Mouse (Mus musculus) liver, embryonic 14.5 days (tissue): ENCODE measurements around the gene Jund.

ENCODE experiments used
- CTCF ChIP-seq: IDR thresholded peaks from 2 replicates; pipeline ENCODE4 v1.5.1; 2016; ENCODE audit warnings: antibody characterized with exemption, low read depth, control low read depth
- EP300 ChIP-seq: IDR thresholded peaks from 2 replicates; pipeline ENCODE4 v1.6.1; 2016; ENCODE audit warnings: antibody characterized with exemption, low read depth

DNA sequence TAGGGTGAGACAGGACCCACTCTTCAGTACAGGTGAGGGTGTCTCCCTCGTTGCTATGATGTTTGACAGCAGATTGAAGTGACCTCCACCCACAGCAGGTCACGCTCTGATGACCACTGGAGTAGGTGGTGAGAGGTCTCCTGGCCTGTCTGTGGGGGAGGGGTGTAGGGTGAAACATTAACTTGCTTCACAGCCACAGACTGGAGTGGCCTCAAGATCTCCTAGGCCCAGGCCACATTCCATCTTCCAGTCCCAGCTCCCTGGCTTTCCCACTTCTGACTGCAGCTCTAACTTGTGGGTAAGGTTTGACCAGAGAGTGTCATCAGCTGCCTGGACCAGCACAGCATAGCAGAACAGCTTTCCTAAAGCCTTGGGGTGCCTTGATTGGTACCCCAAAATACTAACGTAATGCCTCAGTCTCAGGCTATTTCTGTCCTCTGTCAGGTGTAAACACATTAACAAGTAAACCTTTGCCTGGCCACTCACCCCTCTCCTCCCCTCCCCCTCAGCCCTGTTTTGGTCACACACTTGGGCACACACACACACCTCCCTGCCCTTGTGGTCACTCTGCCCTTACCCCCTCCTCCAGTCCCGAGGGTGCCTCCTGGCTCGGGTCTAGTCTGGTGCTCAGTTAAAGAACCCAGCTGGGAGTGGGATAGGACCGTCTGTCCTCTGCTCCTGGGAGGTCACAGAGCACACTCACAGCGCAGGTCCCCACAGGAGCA is 24.9 kb downstream of the Jund start, which contains the start of gene Pde4c:
- TF ChIP-seq CTCF, result no peak
- no peak for TF ChIP-seq EP300
